Comparison of ENCODE assay signal across 19 mouse cellular contexts in the genomic region with DNA sequence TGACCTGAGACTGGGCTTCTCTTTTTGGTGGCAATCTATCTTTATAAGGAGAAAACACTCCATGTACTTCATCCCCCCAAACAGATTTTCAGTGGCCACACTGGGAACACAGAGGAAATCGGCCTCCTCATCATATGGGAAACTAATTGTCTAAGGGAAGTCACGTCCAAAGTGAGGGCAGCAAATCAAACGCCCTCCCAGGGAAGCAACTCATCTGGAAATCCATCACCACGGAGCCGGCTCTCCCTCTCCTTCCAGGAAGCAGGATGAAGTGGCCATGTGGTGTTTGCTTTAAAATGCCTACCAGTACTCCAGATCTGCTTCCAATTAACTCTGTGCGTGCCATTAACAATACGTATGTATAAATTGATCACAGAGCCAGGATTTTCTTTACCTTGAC.
DNase-seq lines count a peak whose midpoint lies in the region; ATAC-seq and TF ChIP-seq lines count a peak whose summit lies in the region.
"Had no signal": no experiment of that assay in that cellular context is flagged by ENCODE, and none has a peak within 500 bp of the region (broad histone marks: within the 10 kb centered on the region; RNA-seq: fewer than 3 reads in every experiment).

No protein-coding gene starts in this region.

- no peak overlapping the region for H3K9ac ChIP-seq in hindbrain, embryonic 12.5 days
- H3K9ac ChIP-seq in embryonic facial prominence, embryonic 11.5 days (replicated peaks; ENCODE audit: low read length), result no peak overlapping the region
- no peak overlapping the region for H3K9ac ChIP-seq in heart, embryonic 16.5 days (ENCODE audit: low read length)
- no peak overlapping the region for H3K9ac ChIP-seq in limb, embryonic 14.5 days (ENCODE audit: low read depth, low read length, severe bottlenecking)
- H3K9ac ChIP-seq: heart, embryonic 13.5 days; intestine, embryonic 15.5 days; liver, embryonic 14.5 days had no signal

- DNase-seq in hindbrain, embryonic 10.5 days (ENCODE audit: low spot score), result peak; percentile 29
- peak; percentile 89 for DNase-seq in embryonic facial prominence, embryonic 11.5 days (ENCODE audit: low spot score)
- DNase-seq in limb, embryonic 14.5 days (ENCODE audit: low spot score), result peak; percentile 63
- DNase-seq in yolk sac, embryonic 10.5 days (ENCODE audit: low spot score), result no peak
- DNase-seq in gastrocnemius, adult 18-20 months (ENCODE audit: low spot score), result no peak
- DNase-seq in left cerebral cortex, adult 8-10 months (ENCODE audit: low spot score in 2 of 2), result no peak
- DNase-seq: adrenal gland, postnatal 25 days; B cell, adult 2 months; cerebellum, adult 11 months; kidney, postnatal 25 days; lung, postnatal 4 days; right cerebral cortex, postnatal 4 days; thymus, postnatal 14 days had no signal

- TF ChIP-seq POLR2A in limb, embryonic 14.5 days (IDR thresholded peaks at IDR 0.05; ENCODE audit: borderline replicate concordance, extremely low read depth, insufficient read depth, insufficient read length), result no peak

- H3K36me3 ChIP-seq in hindbrain, embryonic 10.5 days, result no peaks in the 10 kb centered on the region
- no peaks in the 10 kb centered on the region for H3K36me3 ChIP-seq in hindbrain, embryonic 12.5 days
- H3K36me3 ChIP-seq in embryonic facial prominence, embryonic 11.5 days (replicated peaks; ENCODE audit: control insufficient read depth, insufficient read depth, low read depth, low read length), result no peaks in the 10 kb centered on the region
- no peaks in the 10 kb centered on the region for H3K36me3 ChIP-seq in heart, embryonic 16.5 days (ENCODE audit: control insufficient read depth, insufficient read depth)
- no peaks in the 10 kb centered on the region for H3K36me3 ChIP-seq in limb, embryonic 14.5 days (ENCODE audit: control insufficient read depth, insufficient read depth, low read length)
- H3K36me3 ChIP-seq: heart, embryonic 13.5 days; intestine, embryonic 15.5 days had no signal

- no peaks in the 10 kb centered on the region; the same call in 1 of the 2 replicates for H3K4me1 ChIP-seq in hindbrain, embryonic 10.5 days (replicated peaks)
- H3K4me1 ChIP-seq in hindbrain, embryonic 12.5 days, result no peaks in the 10 kb centered on the region
- H3K4me1 ChIP-seq in embryonic facial prominence, embryonic 11.5 days (ENCODE audit: control insufficient read depth, insufficient read depth, low read length), result peaks cover 3% of the 10 kb centered on the region; the same call in 1 of the 2 replicates
- H3K4me1 ChIP-seq in heart, embryonic 16.5 days (ENCODE audit: control insufficient read depth, insufficient read depth, low read length), result peaks cover 28% of the 10 kb centered on the region
- peaks cover 23% of the 10 kb centered on the region for H3K4me1 ChIP-seq in limb, embryonic 14.5 days (ENCODE audit: control insufficient read depth, insufficient read depth, low read length)
- H3K4me1 ChIP-seq: intestine, embryonic 15.5 days had no signal

- ATAC-seq in hindbrain, embryonic 12.5 days (ENCODE audit: low FRiP score), result no peak
- peak; percentile 58; the same call in 1 of the 2 replicates for ATAC-seq in embryonic facial prominence, embryonic 11.5 days (replicated peaks; ENCODE audit: insufficient number of reproducible peaks, low FRiP score, low TSS enrichment, low read depth)
- 0 out of 2 replicates have a peak, but pooled peaks have one; percentile 25 for ATAC-seq in heart, embryonic 16.5 days (replicated peaks; ENCODE audit: extremely low read depth, insufficient read depth, low FRiP score)
- ATAC-seq in limb, embryonic 14.5 days (ENCODE audit: low FRiP score, low read depth), result peak; percentile 68
- ATAC-seq: forebrain, embryonic 14.5 days; intestine, embryonic 15.5 days had no signal

- H3K9me3 ChIP-seq in hindbrain, embryonic 10.5 days, result no peaks in the 10 kb centered on the region
- H3K9me3 ChIP-seq in hindbrain, embryonic 12.5 days (replicated peaks), result no peaks in the 10 kb centered on the region
- H3K9me3 ChIP-seq in embryonic facial prominence, embryonic 11.5 days (replicated peaks; ENCODE audit: control insufficient read depth, low read length), result no peaks in the 10 kb centered on the region
- no peaks in the 10 kb centered on the region for H3K9me3 ChIP-seq in heart, embryonic 16.5 days (replicated peaks; ENCODE audit: control insufficient read depth, low read length)
- no peaks in the 10 kb centered on the region for H3K9me3 ChIP-seq in limb, embryonic 14.5 days (ENCODE audit: control insufficient read depth, low read length)
- H3K9me3 ChIP-seq: heart, embryonic 13.5 days; intestine, embryonic 15.5 days had no signal

- no peaks in the 10 kb centered on the region for H3K27me3 ChIP-seq in hindbrain, embryonic 10.5 days (ENCODE audit: insufficient read depth, poor library complexity, severe bottlenecking)
- no peaks in the 10 kb centered on the region for H3K27me3 ChIP-seq in hindbrain, embryonic 12.5 days
- H3K27me3 ChIP-seq in embryonic facial prominence, embryonic 11.5 days (ENCODE audit: control insufficient read depth, insufficient read depth, low read length), result no peaks in the 10 kb centered on the region
- no peaks in the 10 kb centered on the region for H3K27me3 ChIP-seq in heart, embryonic 16.5 days (ENCODE audit: control insufficient read depth, insufficient read depth, low read length)
- H3K27me3 ChIP-seq in limb, embryonic 14.5 days (ENCODE audit: control insufficient read depth, insufficient read depth, low read length), result no peaks in the 10 kb centered on the region
- H3K27me3 ChIP-seq: heart, embryonic 13.5 days; intestine, embryonic 15.5 days had no signal

- no peak overlapping the region for H3K4me3 ChIP-seq in hindbrain, embryonic 10.5 days
- no peak overlapping the region for H3K4me3 ChIP-seq in hindbrain, embryonic 12.5 days
- no peak overlapping the region for H3K4me3 ChIP-seq in embryonic facial prominence, embryonic 11.5 days (ENCODE audit: low read depth, low read length)
- no peak overlapping the region for H3K4me3 ChIP-seq in heart, embryonic 16.5 days (ENCODE audit: low read length)
- no peak overlapping the region for H3K4me3 ChIP-seq in limb, embryonic 14.5 days (replicated peaks; ENCODE audit: low read length)
- H3K4me3 ChIP-seq: heart, embryonic 13.5 days; intestine, embryonic 15.5 days had no signal

- no peak overlapping the region for H3K4me2 ChIP-seq in hindbrain, embryonic 12.5 days (replicated peaks)
- no peak overlapping the region for H3K4me2 ChIP-seq in embryonic facial prominence, embryonic 11.5 days (ENCODE audit: low read depth, low read length)
- H3K4me2 ChIP-seq in heart, embryonic 16.5 days (ENCODE audit: low read depth, low read length), result no peak overlapping the region
- H3K4me2 ChIP-seq in limb, embryonic 14.5 days (replicated peaks; ENCODE audit: low read depth, low read length, severe bottlenecking), result no peak overlapping the region
- H3K4me2 ChIP-seq: heart, embryonic 13.5 days; intestine, embryonic 15.5 days had no signal

- H3K27ac ChIP-seq in hindbrain, embryonic 10.5 days, result no peak overlapping the region
- no peak overlapping the region for H3K27ac ChIP-seq in hindbrain, embryonic 12.5 days
- H3K27ac ChIP-seq in embryonic facial prominence, embryonic 11.5 days (replicated peaks; ENCODE audit: low read depth, low read length), result peak overlapping the region; percentile 30; the same call in 1 of the 2 replicates
- no peak overlapping the region; the same call in 1 of the 2 replicates for H3K27ac ChIP-seq in heart, embryonic 16.5 days (ENCODE audit: low read length)
- peak overlapping the region; percentile 1; the same call in 1 of the 2 replicates for H3K27ac ChIP-seq in limb, embryonic 14.5 days (replicated peaks; ENCODE audit: low read depth, low read length)
- H3K27ac ChIP-seq: heart, embryonic 13.5 days; intestine, embryonic 15.5 days; liver, embryonic 14.5 days had no signal

- 53% methylated on average over 7 of the region's 7 CpGs for WGBS in hindbrain, embryonic 10.5 days
- WGBS in hindbrain, embryonic 12.5 days, result 52% methylated on average over 7 of the region's 7 CpGs
- 19% methylated on average over 7 of the region's 7 CpGs for WGBS in embryonic facial prominence, embryonic 11.5 days
- 42% methylated on average over 7 of the region's 7 CpGs for WGBS in heart, embryonic 16.5 days
- WGBS in limb, embryonic 14.5 days, result 16% methylated on average over 7 of the region's 7 CpGs

Comparison
In these comparisons a context has a peak if more than half of its experiments do, and no peak if none do; other contexts are left out.
1. DNase-seq: peak in hindbrain, embryonic 10.5 days (single experiment), embryonic facial prominence, embryonic 11.5 days (single experiment) and limb, embryonic 14.5 days (single experiment); none in yolk sac, embryonic 10.5 days (single experiment), gastrocnemius, adult 18-20 months (single experiment) and left cerebral cortex, adult 8-10 months (0 of 2).
2. H3K27ac ChIP-seq: peak in embryonic facial prominence, embryonic 11.5 days (single experiment) and limb, embryonic 14.5 days (single experiment); none in hindbrain, embryonic 10.5 days (single experiment), hindbrain, embryonic 12.5 days (single experiment) and heart, embryonic 16.5 days (single experiment).